Mouse (Mus musculus) cerebellum, adult 9-10 months (tissue): ENCODE data around the gene Dnajb3.
A peak's percentile ranks its signal among the peaks of the same experiment; 100 is the strongest.

Experiments
- DNase-seq: peaks from one replicate; pipeline ENCODE4 v3.0.0; 2022

Dnajb3 gene

GRCm38 (mm10) chr1:88205294-88205922, at the start of gene Dnajb3:
Gene Dnajb3, minus strand, starts transcription at chr1:88205782.
- DNase-seq = peak; percentile 89

- DNase-seq = peak; percentile 36
Measured at GRCm38 (mm10) chr1:88254793-88255465, 49.3 kb upstream of the Dnajb3 start.

- DNase-seq = no peak
Measured at GRCm38 (mm10) chr1:88253540-88253939, 48.0 kb upstream of the Dnajb3 start.

- DNase-seq = no peak
Measured at GRCm38 (mm10) chr1:88253106-88253505, 47.5 kb upstream of the Dnajb3 start.

GRCm38 (mm10) chr1:88250023-88250422, 44.4 kb upstream of the Dnajb3 start:
- DNase-seq = no peak

- no peak for DNase-seq
Measured at GRCm38 (mm10) chr1:88249596-88249995, 44.0 kb upstream of the Dnajb3 start.

GRCm38 (mm10) chr1:88248658-88249057, 43.1 kb upstream of the Dnajb3 start:
- DNase-seq = no peak

- no peak for DNase-seq
Measured at GRCm38 (mm10) chr1:88247660-88248059, 42.1 kb upstream of the Dnajb3 start.

GRCm38 (mm10) chr1:88246386-88246785, 40.8 kb upstream of the Dnajb3 start:
- DNase-seq = no peak

- no peak for DNase-seq
Measured at GRCm38 (mm10) chr1:88245881-88246280, 40.3 kb upstream of the Dnajb3 start.

GRCm38 (mm10) chr1:88243861-88244260, 38.3 kb upstream of the Dnajb3 start:
- no peak for DNase-seq

GRCm38 (mm10) chr1:88240579-88240978, 35.0 kb upstream of the Dnajb3 start:
- no peak for DNase-seq

GRCm38 (mm10) chr1:88240072-88240471, 34.5 kb upstream of the Dnajb3 start:
- DNase-seq = no peak

GRCm38 (mm10) chr1:88238771-88239170, 33.2 kb upstream of the Dnajb3 start:
- DNase-seq = no peak

GRCm38 (mm10) chr1:88237311-88237710, 31.7 kb upstream of the Dnajb3 start:
- no peak for DNase-seq

- DNase-seq = no peak
Measured at GRCm38 (mm10) chr1:88235894-88236415, 30.4 kb upstream of the Dnajb3 start.

GRCm38 (mm10) chr1:88235046-88235893, 29.7 kb upstream of the Dnajb3 start:
- DNase-seq = no peak

- DNase-seq = no peak
Measured at GRCm38 (mm10) chr1:88234646-88235045, 29.1 kb upstream of the Dnajb3 start.

GRCm38 (mm10) chr1:88234248-88234610, 28.6 kb upstream of the Dnajb3 start:
- no peak for DNase-seq

GRCm38 (mm10) chr1:88233421-88234247, 28.1 kb upstream of the Dnajb3 start:
- DNase-seq = no peak

GRCm38 (mm10) chr1:88232664-88233380, 27.2 kb upstream of the Dnajb3 start:
- DNase-seq = no peak
